Mouse (Mus musculus) G1E (cell line): ENCODE results near the gene Emc6.

ENCODE experiments used
- CTCF ChIP-seq: IDR thresholded peaks from 2 replicates; pipeline ENCODE4 v1.5.1; 2012; ENCODE audit warnings: low read depth, low read length, inconsistent platforms, mixed read lengths
- GATA1 ChIP-seq: IDR thresholded peaks from 2 replicates; pipeline ENCODE4 v1.6.1; 2012; ENCODE audit warnings: borderline replicate concordance, low read length, inconsistent platforms, mixed read lengths
- TAL1 ChIP-seq: conservative IDR thresholded peaks from 2 replicates; pipeline ENCODE4 v1.6.1; 2012; ENCODE audit warnings: low read depth, low read length, inconsistent platforms, mixed read lengths

DNA sequence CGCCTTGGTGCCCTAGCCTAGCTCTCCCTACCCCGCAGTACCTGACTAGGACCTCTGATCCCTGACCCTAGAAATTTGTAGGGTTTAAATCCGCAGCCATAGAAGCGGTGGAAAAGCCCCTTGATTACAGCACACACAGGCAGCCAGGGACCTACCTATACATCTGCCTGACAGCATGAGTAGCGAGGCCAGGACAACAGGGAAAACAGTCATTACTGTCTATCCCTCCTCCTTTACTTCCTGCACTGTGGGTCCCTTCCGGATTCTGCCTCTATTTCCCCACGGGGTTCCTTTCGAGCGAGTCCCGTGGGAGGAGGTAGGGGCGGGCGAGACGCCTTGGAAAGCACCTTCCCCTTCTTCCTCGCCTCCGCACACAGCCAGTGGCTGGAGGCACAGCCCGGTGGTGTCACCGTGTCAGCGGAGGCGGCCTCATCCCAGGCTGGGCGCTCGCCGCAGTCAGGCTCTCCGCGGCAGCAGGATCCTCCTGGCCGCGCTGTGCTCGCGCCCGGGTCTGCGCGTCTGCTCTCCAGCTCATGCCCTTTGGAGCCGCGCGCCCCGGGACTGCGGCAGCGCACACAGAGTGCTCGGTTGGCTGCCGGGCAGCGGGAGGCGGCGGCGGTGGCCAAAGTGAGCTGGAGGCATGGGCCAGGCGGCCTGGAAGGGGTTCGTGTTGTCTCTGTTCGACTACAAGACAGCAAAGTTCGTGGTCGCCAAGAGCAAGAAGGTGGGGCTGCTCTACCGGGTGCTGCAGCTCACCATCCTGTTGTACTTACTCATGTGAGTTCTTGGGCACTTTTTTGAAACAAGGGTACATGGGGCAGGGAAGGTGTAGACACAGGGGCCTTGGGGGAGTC lies 16.7 kb downstream of the Emc6 start, which contains the start of gene P2rx5:
- TF ChIP-seq CTCF = no peak
- no peak for TF ChIP-seq GATA1
- no peak for TF ChIP-seq TAL1
